Mouse (Mus musculus): Measurements from ENCODE around the gene Cldn18. TPM values are rescaled to one million over a fixed set of nuclear protein-coding genes. Genes with fewer than 3 reads are reported as not detected.

The Cldn18 gene
- polyA plus RNA-seq, 1 experiment from 2014 or later = not detected

DNA sequence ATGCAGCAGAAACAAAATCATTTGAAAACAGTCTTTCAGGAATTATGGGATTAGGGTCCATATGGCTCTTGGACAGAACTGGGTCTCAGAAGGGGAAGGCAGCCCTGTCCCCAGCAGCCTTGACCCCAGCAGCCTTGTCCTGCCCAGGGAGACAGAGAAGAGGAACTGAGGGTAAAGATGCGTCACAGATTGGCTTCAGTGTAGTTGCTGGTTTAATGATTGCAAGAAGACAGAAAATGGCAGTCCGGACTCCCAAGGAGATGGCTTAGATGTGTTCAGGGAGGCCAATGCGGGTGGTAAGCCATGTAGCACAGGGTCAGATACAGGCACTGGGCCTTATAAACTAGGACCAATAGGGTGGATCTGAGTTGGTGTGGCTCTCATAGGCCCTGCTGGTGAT, 41.4 kb downstream of the Cldn18 start:
- WGBS = 86% methylated on average over 3 of the region's 3 CpGs
- H3K4me1 ChIP-seq = no peaks in the 10 kb centered on the region
- ATAC-seq (ENCODE audit: low FRiP score) = no peak
- no peak overlapping the region for H3K9ac ChIP-seq
- no peak overlapping the region for H3K27ac ChIP-seq
- H3K27me3 ChIP-seq = no peaks in the 10 kb centered on the region
- H3K9me3 ChIP-seq (replicated peaks) = no peaks in the 10 kb centered on the region
- H3K36me3 ChIP-seq = peaks cover 2% of the 10 kb centered on the region; the same call in 1 of the 2 replicates
- H3K4me2 ChIP-seq (replicated peaks) = no peak overlapping the region
- H3K4me3 ChIP-seq = no peak overlapping the region

DNA sequence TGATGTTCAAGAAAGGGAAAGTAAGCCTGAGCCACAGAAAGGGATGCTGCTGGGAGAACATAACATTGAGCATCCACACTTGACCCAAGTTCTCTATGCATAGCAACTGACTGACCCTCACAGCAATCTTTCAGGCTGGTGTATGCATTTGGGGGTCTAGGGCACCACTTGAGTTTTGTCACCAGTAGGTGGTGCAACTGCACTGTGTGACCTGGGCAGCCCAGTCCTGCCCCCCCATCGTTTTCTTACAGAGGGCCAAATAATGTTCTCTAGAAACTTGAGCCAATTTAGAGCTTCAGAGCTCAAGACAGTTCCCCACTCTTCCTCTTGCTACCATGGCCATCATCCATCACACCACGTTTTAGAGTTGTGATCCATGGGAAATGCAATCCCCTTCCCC, 45.5 kb downstream of the Cldn18 start:
- 51% methylated on average over 2 of the region's 2 CpGs for WGBS
- 0 out of 2 replicates have a peak, but pooled peaks cover 3% of the 10 kb centered on the region for H3K9me3 ChIP-seq (replicated peaks)

DNA sequence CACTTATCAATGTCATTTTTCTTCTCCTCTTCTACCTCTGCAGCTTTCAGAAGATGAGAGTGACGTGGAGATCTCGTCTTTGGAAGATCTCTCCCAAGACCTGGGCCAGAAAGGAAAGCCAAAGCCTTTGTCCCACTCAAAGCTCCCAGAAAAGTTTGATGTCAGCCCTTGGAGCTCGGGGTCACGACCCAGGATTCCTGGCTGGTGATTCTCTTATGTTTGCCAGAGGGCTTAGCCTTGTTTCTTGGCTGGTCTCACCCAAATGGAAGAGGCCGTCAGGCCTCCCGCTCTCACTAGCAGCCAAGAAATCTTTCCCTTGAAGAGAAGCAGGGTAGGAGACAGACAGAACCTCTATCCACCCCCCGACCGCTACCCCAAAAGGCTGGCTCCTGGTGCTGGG, 49.5 kb downstream of the Cldn18 start:
- no peaks in the 10 kb centered on the region for H3K27me3 ChIP-seq
- no peak overlapping the region for H3K27ac ChIP-seq
- ATAC-seq (ENCODE audit: low FRiP score) = no peak
- H3K4me1 ChIP-seq = no peaks in the 10 kb centered on the region
- H3K9ac ChIP-seq = no peak overlapping the region
- peaks cover 42% of the 10 kb centered on the region for H3K36me3 ChIP-seq
- 80% methylated on average over 8 of the region's 8 CpGs for WGBS
- H3K4me2 ChIP-seq (replicated peaks) = no peak overlapping the region
- H3K4me3 ChIP-seq = no peak overlapping the region
- H3K9me3 ChIP-seq (replicated peaks) = 0 out of 2 replicates have a peak, but pooled peaks cover 3% of the 10 kb centered on the region

More for the DNA sequence above, 45.5 kb downstream of the Cldn18 start:
- Histone ChIP-seq H3K4me1 (no peaks in the 10 kb centered on the region), H3K27ac (no peak overlapping the region), H3K36me3 (peaks cover 32% of the 10 kb centered on the region), H3K4me2 (replicated peaks) (no peak overlapping the region), H3K9ac (no peak overlapping the region), H3K4me3 (no peak overlapping the region), H3K27me3 (no peaks in the 10 kb centered on the region)
- no peak for ATAC-seq (ENCODE audit: low FRiP score)

DNA sequence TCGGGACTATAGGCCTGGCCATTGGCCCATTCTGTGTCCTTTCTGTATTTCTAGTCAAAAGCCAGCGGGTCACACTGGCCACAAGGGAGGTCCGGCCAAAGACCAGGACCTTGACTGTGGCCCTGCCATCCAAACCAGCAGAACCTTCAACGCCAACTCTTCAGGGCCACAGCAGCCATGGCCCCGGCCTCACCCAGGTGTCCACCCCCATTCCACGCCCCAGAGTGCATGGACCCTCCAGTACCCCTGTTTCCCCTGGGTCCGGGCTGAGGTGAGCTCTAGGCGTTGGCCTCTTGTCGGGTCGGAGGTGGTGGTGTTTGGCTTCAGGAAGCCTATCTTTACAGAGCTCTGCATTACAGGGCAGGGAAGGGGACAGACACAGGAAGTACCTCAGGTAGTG, 54.2 kb downstream of the Cldn18 start:
- H3K9me3 ChIP-seq (replicated peaks) = no peaks in the 10 kb centered on the region
- no peak overlapping the region for H3K27ac ChIP-seq
- no peak for ATAC-seq (ENCODE audit: low FRiP score)
- H3K9ac ChIP-seq = no peak overlapping the region
- 92% methylated on average over 10 of the region's 10 CpGs for WGBS
- H3K4me1 ChIP-seq = 0 out of 2 replicates have a peak, but pooled peaks cover 4% of the 10 kb centered on the region
- H3K27me3 ChIP-seq = no peaks in the 10 kb centered on the region
- peaks cover 32% of the 10 kb centered on the region for H3K36me3 ChIP-seq
- H3K4me2 ChIP-seq (replicated peaks) = no peak overlapping the region
- no peak overlapping the region for H3K4me3 ChIP-seq

DNA sequence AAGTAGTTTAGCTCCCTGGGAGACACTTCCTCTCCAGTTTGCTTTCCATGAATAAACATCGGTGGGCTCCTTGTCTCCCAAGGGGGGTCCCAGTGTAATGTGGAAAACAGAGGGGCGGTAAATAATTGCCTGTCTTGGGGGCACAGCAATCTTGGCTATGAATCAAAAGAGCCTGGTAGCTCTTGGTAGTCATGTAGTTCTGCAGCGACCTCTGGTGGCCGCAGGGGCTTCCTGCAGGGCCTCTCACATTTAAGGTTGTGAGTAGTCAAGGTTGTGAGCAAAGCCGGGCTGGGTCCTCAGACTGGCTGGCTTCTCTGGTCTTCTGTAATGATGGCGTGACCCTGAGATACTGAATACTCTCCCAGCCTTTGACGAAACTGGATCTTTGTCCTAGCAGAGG, 54.7 kb downstream of the Cldn18 start:
- WGBS = 25% methylated on average over 7 of the region's 7 CpGs
- H3K36me3 ChIP-seq = peaks cover 30% of the 10 kb centered on the region

DNA sequence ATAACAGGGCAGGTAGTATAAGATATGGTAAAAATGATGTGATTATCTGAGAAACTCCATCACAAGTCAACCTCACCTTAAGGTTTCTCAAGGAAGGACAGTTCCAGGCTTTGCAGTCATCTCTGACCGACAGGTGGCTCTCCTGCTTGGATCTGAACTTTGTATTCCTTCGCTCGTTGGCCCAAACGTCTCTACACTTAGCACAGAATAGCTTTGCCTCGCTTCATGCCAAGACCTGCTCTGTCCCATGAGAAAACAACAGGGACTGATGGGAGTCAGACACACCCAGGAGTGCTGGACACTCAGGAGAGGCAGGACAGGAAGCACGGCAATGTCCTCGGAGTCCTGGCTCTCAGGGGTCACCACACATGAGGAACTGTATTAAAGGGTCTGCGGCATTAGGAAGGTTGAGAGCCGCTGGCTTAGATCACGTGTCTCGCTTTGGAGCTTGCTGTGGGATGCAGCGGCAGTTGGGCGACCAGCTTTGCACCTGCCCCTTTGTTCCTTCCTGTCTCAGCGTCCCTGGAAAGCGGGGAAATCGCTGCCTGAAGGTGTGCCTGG, 55.4 kb downstream of the Cldn18 start:
- no peaks in the 10 kb centered on the region for H3K27me3 ChIP-seq
- no peaks in the 10 kb centered on the region for H3K9me3 ChIP-seq (replicated peaks)
- WGBS = 79% methylated on average over 16 of the region's 16 CpGs
- H3K27ac ChIP-seq = no peak overlapping the region
- 0 out of 2 replicates have a peak, but pooled peaks cover 4% of the 10 kb centered on the region for H3K4me1 ChIP-seq
- H3K4me3 ChIP-seq = no peak overlapping the region
- no peak overlapping the region for H3K4me2 ChIP-seq (replicated peaks)
- H3K36me3 ChIP-seq = peaks cover 33% of the 10 kb centered on the region
- H3K9ac ChIP-seq = no peak overlapping the region
- ATAC-seq (ENCODE audit: low FRiP score) = no peak

More for the DNA sequence above, 54.7 kb downstream of the Cldn18 start:
- Histone ChIP-seq H3K27ac (no peak overlapping the region), H3K4me1 (0 out of 2 replicates have a peak, but pooled peaks cover 4% of the 10 kb centered on the region), H3K27me3 (no peaks in the 10 kb centered on the region), H3K9ac (no peak overlapping the region), H3K4me2 (replicated peaks) (no peak overlapping the region), H3K4me3 (no peak overlapping the region), H3K9me3 (replicated peaks) (no peaks in the 10 kb centered on the region)
- ATAC-seq (ENCODE audit: low FRiP score) = no peak

DNA sequence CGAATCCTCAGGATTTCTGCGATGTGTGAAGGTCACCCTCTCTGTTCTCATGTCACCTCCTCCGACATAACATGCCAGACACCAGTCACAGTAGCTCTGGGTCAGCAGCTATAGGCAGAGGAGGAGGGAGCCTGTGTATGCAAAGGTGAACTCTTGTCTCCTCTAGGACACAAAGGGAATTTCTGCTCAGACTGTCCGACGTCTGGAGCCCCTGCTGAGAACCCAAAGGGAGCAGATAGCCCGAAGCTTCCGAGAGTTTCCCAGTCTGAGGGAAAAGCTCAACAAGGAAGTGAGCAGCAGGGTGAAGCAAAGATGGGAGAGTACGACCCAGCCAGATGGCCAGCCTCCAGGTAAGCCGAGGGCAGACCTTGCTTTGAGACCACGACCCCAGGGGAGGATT, 56.3 kb downstream of the Cldn18 start:
- no peaks in the 10 kb centered on the region for H3K27me3 ChIP-seq
- no peak overlapping the region for H3K4me3 ChIP-seq
- no peak overlapping the region; the same call in 1 of the 2 replicates for H3K9ac ChIP-seq
- 75% methylated on average over 10 of the region's 10 CpGs for WGBS
- no peaks in the 10 kb centered on the region for H3K9me3 ChIP-seq (replicated peaks)
- no peak for ATAC-seq (ENCODE audit: low FRiP score)
- H3K4me2 ChIP-seq (replicated peaks) = no peak overlapping the region
- peaks cover 36% of the 10 kb centered on the region for H3K36me3 ChIP-seq
- H3K4me1 ChIP-seq = 0 out of 2 replicates have a peak, but pooled peaks cover 4% of the 10 kb centered on the region
- H3K27ac ChIP-seq = no peak overlapping the region

DNA sequence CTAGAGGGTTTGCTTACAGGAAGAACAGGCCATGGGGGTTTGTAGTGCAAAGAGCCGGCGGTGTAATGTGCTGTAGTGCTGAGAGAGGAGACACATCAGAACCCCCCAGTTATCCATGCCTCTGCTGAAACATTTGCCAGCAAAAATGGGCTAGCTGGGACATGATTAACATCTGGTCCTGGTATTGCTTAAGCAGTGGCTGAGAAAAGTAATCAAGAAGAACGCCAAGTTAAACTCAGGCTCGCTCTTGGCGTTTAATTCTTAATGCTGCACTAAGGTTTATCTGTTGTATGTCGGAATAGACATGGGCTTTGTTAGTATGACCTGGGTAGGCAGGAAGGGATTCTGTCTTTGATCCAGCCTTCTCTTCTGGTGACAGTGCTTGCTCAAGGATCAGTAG, 71.0 kb downstream of the Cldn18 start:
- Histone ChIP-seq H3K36me3 (peaks cover 57% of the 10 kb centered on the region), H3K4me2 (replicated peaks) (no peak overlapping the region), H3K27me3 (no peaks in the 10 kb centered on the region), H3K4me1 (no peaks in the 10 kb centered on the region), H3K9me3 (replicated peaks) (no peaks in the 10 kb centered on the region), H3K27ac (no peak overlapping the region), H3K9ac (no peak overlapping the region), H3K4me3 (no peak overlapping the region)
- WGBS = 94% methylated on average over 6 of the region's 6 CpGs
- no peak for ATAC-seq (ENCODE audit: low FRiP score)

DNA sequence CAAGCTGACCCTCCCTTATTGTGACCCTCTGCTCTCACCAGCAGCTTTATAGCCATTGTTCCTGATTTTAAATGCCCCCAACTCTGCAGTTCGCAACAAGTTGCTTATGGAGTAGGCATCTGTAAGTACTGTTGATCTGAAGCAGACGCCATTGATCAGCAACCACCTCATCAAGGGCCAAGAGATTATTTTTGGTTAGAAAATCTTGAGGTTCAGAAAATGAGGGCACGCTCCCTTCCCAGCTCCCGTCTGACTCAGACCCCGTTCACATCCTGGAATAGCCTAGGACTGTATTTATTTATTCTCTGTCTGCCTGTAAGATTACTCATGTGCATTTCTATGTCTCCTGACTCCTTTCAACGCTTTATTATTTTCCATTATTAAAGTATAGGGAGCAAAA, 71.7 kb downstream of the Cldn18 start:
- 87% methylated on average over 6 of the region's 6 CpGs for WGBS
- Histone ChIP-seq H3K4me1 (no peaks in the 10 kb centered on the region), H3K27ac (no peak overlapping the region), H3K4me3 (no peak overlapping the region), H3K27me3 (no peaks in the 10 kb centered on the region), H3K9ac (no peak overlapping the region), H3K4me2 (replicated peaks) (no peak overlapping the region), H3K9me3 (replicated peaks) (no peaks in the 10 kb centered on the region), H3K36me3 (peaks cover 50% of the 10 kb centered on the region)
- ATAC-seq (ENCODE audit: low FRiP score) = no peak

DNA sequence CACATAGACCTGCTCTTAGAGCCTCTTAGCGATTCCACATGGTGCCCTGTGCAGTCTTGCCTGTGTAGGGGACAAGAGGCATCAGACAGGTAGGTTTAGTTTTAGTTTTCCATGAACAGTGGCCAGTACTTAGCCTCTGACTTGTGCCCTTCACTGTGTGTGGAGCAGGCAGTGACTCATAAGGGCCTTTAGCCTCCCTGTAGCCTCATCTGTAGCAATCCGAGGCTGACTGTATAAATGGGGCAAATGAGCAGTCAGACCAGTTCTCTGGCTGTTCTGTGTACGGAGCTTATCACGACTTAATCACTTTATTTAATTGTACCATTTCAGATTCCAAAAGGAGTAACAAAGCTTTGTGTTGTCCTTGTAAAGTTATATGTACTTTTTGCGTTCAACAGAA, 77.1 kb downstream of the Cldn18 start:
- Histone ChIP-seq H3K27ac (no peak overlapping the region), H3K9me3 (replicated peaks) (no peaks in the 10 kb centered on the region), H3K4me1 (no peaks in the 10 kb centered on the region), H3K4me3 (no peak overlapping the region), H3K4me2 (replicated peaks) (no peak overlapping the region), H3K36me3 (peaks cover 36% of the 10 kb centered on the region), H3K27me3 (no peaks in the 10 kb centered on the region), H3K9ac (no peak overlapping the region)
- no peak for ATAC-seq (ENCODE audit: low FRiP score)
- WGBS = 92% methylated on average over 5 of the region's 5 CpGs

Other genes starting within 250 kb of the Cldn18 start
- 40.7 and 42.6 TPM in 2 replicates for gene Armc8, start 148.4 kb downstream of the Cldn18 start, polyA plus RNA-seq (2016; fragmentation: Nextera tagmentation; extraction: Ambion mirVana)
- gene Dbr1, start 141.5 kb downstream of the Cldn18 start, polyA plus RNA-seq (2016; fragmentation: Nextera tagmentation; extraction: Ambion mirVana) = 28.7 and 29.7 TPM in 2 replicates
- gene A4gnt, start 104.8 kb downstream of the Cldn18 start, polyA plus RNA-seq (2016; fragmentation: Nextera tagmentation; extraction: Ambion mirVana) = not detected in 2 replicates
- 16.9 and 18.6 TPM in 2 replicates for gene Dzip1l, start 87.8 kb downstream of the Cldn18 start, polyA plus RNA-seq (2016; fragmentation: Nextera tagmentation; extraction: Ambion mirVana)
- gene Sox14, start 158.9 kb upstream of the Cldn18 start, polyA plus RNA-seq (2016; fragmentation: Nextera tagmentation; extraction: Ambion mirVana) = 15.4 and 18.3 TPM in 2 replicates

All from hindbrain, embryonic 12.5 days (tissue).